Mouse (Mus musculus) MEL (cell line): ENCODE results near the gene Cpsf4.

Experiments
- CTCF ChIP-seq, 3 experiments: IDR thresholded peaks in 2 of 3; conservative IDR thresholded peaks in 1 of 3; 2 replicates each; pipeline ENCODE4 v1.5.1; 2011 to 2012; ENCODE audit warnings: low read length in 3 of 3, low read depth in 2 of 3, mild to moderate bottlenecking in 2 of 3, improper control_type of control experiment in 1 of 3, inconsistent platforms in 1 of 3, mixed read lengths in 1 of 3, moderate library complexity in 1 of 3; ENCODE audit not compliant: control insufficient read depth in 1 of 3, insufficient read depth in 1 of 3, poor library complexity in 1 of 3, severe bottlenecking in 1 of 3
- GABPA ChIP-seq: IDR thresholded peaks from 2 replicates; pipeline ENCODE4 v1.6.1; 2012; ENCODE audit warnings: low read depth, mild to moderate bottlenecking, inconsistent platforms, low read length, improper control_type of control experiment, moderate library complexity
- MAX ChIP-seq: IDR thresholded peaks from 2 replicates; pipeline ENCODE4 v1.6.1; 2011; ENCODE audit warnings: low read length, improper control_type of control experiment
- POLR2A ChIP-seq, 2 experiments: IDR thresholded peaks; 2 replicates each; pipeline ENCODE4 v1.6.1; 2011 to 2012; ENCODE audit warnings: low read length in 2 of 2, mild to moderate bottlenecking in 2 of 2, control low read depth in 1 of 2, improper control_type of control experiment in 1 of 2, low read depth in 1 of 2, moderate library complexity in 1 of 2; ENCODE audit not compliant: control insufficient read depth in 1 of 2, insufficient read depth in 1 of 2, poor library complexity in 1 of 2
- SMC3 ChIP-seq: IDR thresholded peaks from 2 replicates; pipeline ENCODE4 v1.6.1; 2011; ENCODE audit warnings: low read depth, low read length, improper control_type of control experiment
- TAL1 ChIP-seq: IDR thresholded peaks from 2 replicates; pipeline ENCODE4 v1.6.1; 2012; ENCODE audit warnings: mild to moderate bottlenecking, inconsistent platforms, low read length, moderate library complexity, mixed read lengths
- UBTF ChIP-seq: IDR thresholded peaks from 2 replicates; pipeline ENCODE4 v1.6.1; 2012; ENCODE audit warnings: low read depth, mild to moderate bottlenecking, inconsistent platforms, low read length, improper control_type of control experiment, moderate library complexity, borderline replicate concordance; ENCODE audit not compliant: insufficient read depth
- USF2 ChIP-seq, 2 experiments: IDR thresholded peaks; 2 replicates each; pipeline ENCODE4 v1.6.1; 2011 to 2012; ENCODE audit warnings: improper control_type of control experiment in 2 of 2, low read length in 2 of 2, borderline replicate concordance in 1 of 2, inconsistent platforms in 1 of 2, low read depth in 1 of 2, mild to moderate bottlenecking in 1 of 2; ENCODE audit not compliant: insufficient read depth in 1 of 2
- ZMIZ1 ChIP-seq: IDR thresholded peaks from 2 replicates; pipeline ENCODE4 v1.6.1; 2012; ENCODE audit warnings: low read depth, mild to moderate bottlenecking, inconsistent platforms, low read length, improper control_type of control experiment, moderate library complexity

DNA sequence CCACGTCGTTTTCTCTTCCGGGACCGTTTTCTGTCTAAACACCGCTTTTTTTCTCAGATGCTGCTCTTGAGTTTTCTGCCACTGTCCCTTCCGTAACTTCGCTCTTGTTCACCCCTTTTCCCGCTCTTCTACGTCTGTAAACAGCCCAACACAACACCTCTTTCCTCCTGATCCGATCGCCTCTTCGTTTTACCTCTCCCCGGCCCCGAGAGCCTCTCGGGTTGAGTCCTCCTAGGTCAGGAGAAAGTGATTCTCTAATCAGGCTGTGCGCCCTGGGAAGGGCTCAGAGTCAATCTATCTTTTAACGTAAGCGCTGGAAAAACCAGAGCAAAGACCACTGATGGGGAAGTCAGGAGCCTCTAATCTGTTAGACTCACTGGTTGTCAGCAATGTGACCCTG lies 26.4 kb upstream of the Cpsf4 start:
- TF ChIP-seq POLR2A (IDR thresholded peaks at IDR 0.05; ENCODE audit: control insufficient read depth in 1 of 2, insufficient read depth in 1 of 2, low read depth in 1 of 2, low read length in 2 of 2, poor library complexity in 1 of 2) (no peak), ZMIZ1 (no peak), CTCF (IDR thresholded peaks at IDR 0.05 in 2 of 3, conservative IDR thresholded peaks at IDR 0.05 in 1 of 3; ENCODE audit: control insufficient read depth in 1 of 3, insufficient read depth in 1 of 3, low read depth in 2 of 3, low read length in 3 of 3, poor library complexity in 1 of 3, severe bottlenecking in 1 of 3) (no peak), TAL1 (no peak), UBTF (no peak), GABPA (no peak), SMC3 (no peak), USF2 (IDR thresholded peaks at IDR 0.05; ENCODE audit: borderline replicate concordance in 1 of 2, insufficient read depth in 1 of 2, low read depth in 1 of 2, low read length in 2 of 2) (no peak), MAX (no peak)
